Mouse (Mus musculus) limb, embryonic 11.5 days (tissue): Measurements from ENCODE around the gene Fcho2. TPM values are rescaled to one million over a fixed set of nuclear protein-coding genes. Genes with fewer than 3 reads are reported as not detected.

Source experiments
- ATAC-seq: fragments of 200-750 bp; cut with Nextera tagmentation; 2 replicates; pipeline ENCODE4 v1.8.0; 2017; ENCODE audit warnings: low read depth; ENCODE audit not compliant: insufficient number of reproducible peaks, low FRiP score, low TSS enrichment
- DNase-seq: peaks from one replicate; pipeline ENCODE4 v3.0.0-alpha.2; 2015; ENCODE audit warnings: low spot score
- H3K27ac ChIP-seq: fragments of 300-500 bp; sonication (generic); replicated peaks from 2 replicates; pipeline ENCODE4 v1.5.1; 2014; ENCODE audit warnings: low read depth, mild to moderate bottlenecking, low read length
- H3K27me3 ChIP-seq: fragments of 300-500 bp; sonication (generic); 2 replicates; pipeline ENCODE4 v1.6.1; 2014; ENCODE audit warnings: mild to moderate bottlenecking, low read length, mixed read lengths; ENCODE audit not compliant: control insufficient read depth, insufficient read depth
- H3K36me3 ChIP-seq: fragments of 300-500 bp; sonication (generic); 2 replicates; pipeline ENCODE4 v1.6.1; 2014; ENCODE audit warnings: mild to moderate bottlenecking, low read length, moderate library complexity, mixed read lengths; ENCODE audit not compliant: control insufficient read depth, insufficient read depth
- H3K4me1 ChIP-seq: fragments of 300-500 bp; sonication (generic); 2 replicates; pipeline ENCODE4 v1.6.1; 2014; ENCODE audit warnings: low read length, mixed read lengths; ENCODE audit not compliant: control insufficient read depth, insufficient read depth
- H3K4me2 ChIP-seq: fragments of 300-500 bp; sonication (generic); 2 replicates; pipeline ENCODE4 v1.6.1; 2014; ENCODE audit warnings: low read depth, mild to moderate bottlenecking, moderate library complexity; ENCODE audit not compliant: severe bottlenecking
- H3K4me3 ChIP-seq: fragments of 300-500 bp; sonication (generic); 2 replicates; pipeline ENCODE4 v1.5.1; 2014; ENCODE audit warnings: low read depth, low read length
- H3K9ac ChIP-seq: fragments of 300-500 bp; sonication (generic); 2 replicates; pipeline ENCODE4 v1.6.1; 2014; ENCODE audit warnings: mild to moderate bottlenecking, low read length
- H3K9me3 ChIP-seq: fragments of 300-500 bp; sonication (generic); 2 replicates; pipeline ENCODE4 v1.6.1; 2016; ENCODE audit warnings: low read length; ENCODE audit not compliant: control insufficient read depth
- WGBS: fragments of 180-500 bp; shearing (Covaris S2); extraction: QIAGEN DNeasy Blood & Tissue Kit; methylation state at CpG from one replicate; pipeline ENCODE4 v1.1.7; 2014; 5-methylcytosine and 5-hydroxymethylcytosine counted together
- polyA plus RNA-seq: library from polyadenylated mRNA; unstranded; fragments of >200 nt; fragmentation: Nextera tagmentation; extraction: Ambion mirVana; gene quantifications from 2 replicates; pipeline ENCODE4 v1.2.1, GENCODE M21; 2014

The Fcho2 gene
- polyA plus RNA-seq, 1 experiment from 2014 or later, result 29.3 TPM

DNA sequence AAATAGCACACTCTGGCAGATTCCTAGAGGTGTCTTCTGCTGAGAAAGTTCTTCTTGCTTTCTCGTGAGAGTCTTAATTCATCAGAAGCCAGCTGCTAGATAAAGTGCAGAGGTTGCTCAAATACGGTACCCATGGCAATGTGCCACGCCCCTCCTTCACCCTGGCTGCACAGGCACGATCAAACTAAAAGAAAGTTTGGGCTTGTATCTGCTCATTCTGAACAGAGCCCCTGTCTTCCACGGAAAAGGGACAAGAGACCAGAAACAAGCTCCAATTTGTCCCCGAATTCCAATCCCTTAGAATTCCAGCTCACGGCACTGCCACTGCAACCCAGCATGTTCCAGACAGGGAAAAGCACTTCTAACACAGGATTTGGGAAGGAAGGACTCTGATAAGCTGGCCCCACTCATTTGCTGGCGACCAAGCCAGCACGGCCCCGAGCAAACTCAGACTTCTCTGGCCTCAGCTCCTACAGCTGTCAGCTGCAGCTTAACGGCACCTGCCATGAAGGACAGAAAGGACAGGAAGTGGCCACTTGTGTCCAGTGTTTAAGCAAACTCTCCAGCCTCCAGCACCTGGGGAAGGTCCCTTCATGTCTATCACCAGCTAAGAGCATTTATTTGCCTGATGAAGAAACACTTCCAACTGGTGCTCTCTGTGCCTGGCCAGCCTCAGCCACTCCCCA, 125.5 kb downstream of the Fcho2 start:
- no peak for DNase-seq
- 75% methylated on average over 11 of the region's 11 CpGs for WGBS
- Histone ChIP-seq H3K4me1 (0 out of 2 replicates have a peak, but pooled peaks cover 2% of the 10 kb centered on the region), H3K9ac (no peak overlapping the region), H3K9me3 (no peaks in the 10 kb centered on the region), H3K27ac (no peak overlapping the region), H3K4me2 (no peak overlapping the region), H3K4me3 (no peak overlapping the region), H3K27me3 (peaks cover 15% of the 10 kb centered on the region), H3K36me3 (no peaks in the 10 kb centered on the region)
- no peak for ATAC-seq

DNA sequence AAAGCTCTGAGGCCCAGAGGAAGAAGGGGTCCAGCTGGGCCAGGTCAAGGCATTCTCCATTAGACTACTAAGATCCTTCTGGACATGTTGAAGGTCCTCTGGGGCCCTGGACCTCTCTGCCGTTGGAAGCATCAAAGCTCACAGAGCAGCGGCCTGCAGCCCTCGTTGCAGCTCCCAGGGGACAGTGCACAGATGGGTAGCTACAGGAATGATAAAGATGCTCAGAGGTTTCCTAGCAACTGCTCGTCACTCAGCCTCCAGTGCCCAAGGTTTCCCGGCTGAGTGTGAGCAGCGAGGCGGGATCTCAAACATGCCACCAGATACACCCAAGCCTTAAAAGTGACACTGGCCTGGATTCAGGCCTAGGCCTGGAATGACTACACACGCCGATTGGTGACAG, 127.3 kb downstream of the Fcho2 start:
- no peak overlapping the region for H3K4me3 ChIP-seq
- no peak overlapping the region for H3K27ac ChIP-seq
- H3K4me1 ChIP-seq, result no peaks in the 10 kb centered on the region
- DNase-seq, result no peak
- no peaks in the 10 kb centered on the region for H3K9me3 ChIP-seq
- H3K9ac ChIP-seq, result no peak overlapping the region
- 72% methylated on average over 9 of the region's 9 CpGs for WGBS
- no peak overlapping the region for H3K4me2 ChIP-seq
- no peaks in the 10 kb centered on the region for H3K36me3 ChIP-seq
- no peak for ATAC-seq
- no peaks in the 10 kb centered on the region for H3K27me3 ChIP-seq

DNA sequence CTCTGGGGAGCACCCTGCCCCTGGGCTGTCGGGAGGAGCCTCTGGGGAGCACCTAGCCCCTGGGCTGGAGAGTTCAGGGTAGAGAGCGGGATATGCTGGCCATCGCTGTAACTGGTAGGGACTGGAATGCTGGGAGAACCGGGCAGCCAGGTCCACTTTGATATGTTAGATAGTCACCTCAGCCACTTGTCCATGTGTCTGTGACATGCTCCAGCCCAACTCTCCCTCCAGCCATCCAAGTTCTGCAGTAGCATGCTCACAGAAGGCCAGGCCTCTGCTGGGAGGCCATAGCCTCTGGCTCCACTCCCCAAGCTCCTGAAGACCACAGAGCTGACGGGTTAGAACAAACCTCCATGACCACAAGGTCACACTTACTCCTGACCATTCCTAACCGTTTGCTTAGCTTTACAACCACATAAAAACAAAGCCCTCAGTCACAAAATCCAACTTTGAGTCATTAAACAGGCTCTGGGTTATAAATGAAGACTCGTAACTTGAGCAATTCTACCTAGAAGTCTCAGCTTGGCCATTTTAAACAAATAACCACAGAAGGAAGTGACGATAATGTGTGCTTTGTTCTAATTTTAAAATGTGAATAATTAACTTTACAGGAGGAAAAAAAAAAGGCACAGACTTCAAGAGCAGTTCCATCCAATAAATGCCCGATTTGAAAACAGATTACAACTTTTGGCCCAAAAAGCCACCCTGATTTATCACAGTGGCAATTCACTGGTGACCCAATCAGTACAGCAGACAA, 130.9 kb downstream of the Fcho2 start:
- 43% methylated on average over 9 of the region's 9 CpGs for WGBS
- no peaks in the 10 kb centered on the region for H3K9me3 ChIP-seq
- H3K27me3 ChIP-seq, result 0 out of 2 replicates have a peak, but pooled peaks cover 2% of the 10 kb centered on the region
- ATAC-seq (peak; percentile 57; the same call in 1 of the 2 replicates), DNase-seq (peak; percentile 34)
- H3K4me1 ChIP-seq, result 0 out of 2 replicates have a peak, but pooled peaks cover 4% of the 10 kb centered on the region
- no peak overlapping the region for H3K9ac ChIP-seq
- no peak overlapping the region for H3K4me2 ChIP-seq
- H3K4me3 ChIP-seq, result no peak overlapping the region
- H3K27ac ChIP-seq, result no peak overlapping the region
- no peaks in the 10 kb centered on the region for H3K36me3 ChIP-seq

DNA sequence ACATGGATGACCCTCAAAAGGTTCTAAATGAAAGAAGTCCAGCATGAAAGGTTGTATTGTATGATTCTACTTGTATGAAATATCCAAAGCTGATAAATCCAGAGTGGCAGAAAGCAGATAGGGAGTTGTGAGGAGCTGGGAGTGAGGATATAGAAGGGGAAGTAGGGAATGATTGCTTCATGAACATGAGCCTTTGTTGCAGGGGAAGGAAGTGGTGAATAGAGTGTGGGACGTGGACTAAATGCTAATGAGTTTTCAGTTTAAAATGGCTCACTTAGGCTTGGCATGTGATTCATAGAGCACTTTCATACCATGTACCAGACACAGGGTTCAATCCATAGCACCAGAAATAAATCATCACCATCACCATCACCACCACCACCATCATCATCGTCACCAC, 131.8 kb downstream of the Fcho2 start:
- H3K4me3 ChIP-seq, result no peak overlapping the region
- no peaks in the 10 kb centered on the region for H3K9me3 ChIP-seq
- H3K27ac ChIP-seq, result no peak overlapping the region
- no peak overlapping the region for H3K4me2 ChIP-seq
- H3K36me3 ChIP-seq, result no peaks in the 10 kb centered on the region
- 94% methylated on average over 2 of the region's 2 CpGs for WGBS
- 0 out of 2 replicates have a peak, but pooled peaks cover 4% of the 10 kb centered on the region for H3K4me1 ChIP-seq
- ATAC-seq, result no peak
- DNase-seq, result no peak
- H3K27me3 ChIP-seq, result 0 out of 2 replicates have a peak, but pooled peaks cover 2% of the 10 kb centered on the region
- H3K9ac ChIP-seq, result no peak overlapping the region

DNA sequence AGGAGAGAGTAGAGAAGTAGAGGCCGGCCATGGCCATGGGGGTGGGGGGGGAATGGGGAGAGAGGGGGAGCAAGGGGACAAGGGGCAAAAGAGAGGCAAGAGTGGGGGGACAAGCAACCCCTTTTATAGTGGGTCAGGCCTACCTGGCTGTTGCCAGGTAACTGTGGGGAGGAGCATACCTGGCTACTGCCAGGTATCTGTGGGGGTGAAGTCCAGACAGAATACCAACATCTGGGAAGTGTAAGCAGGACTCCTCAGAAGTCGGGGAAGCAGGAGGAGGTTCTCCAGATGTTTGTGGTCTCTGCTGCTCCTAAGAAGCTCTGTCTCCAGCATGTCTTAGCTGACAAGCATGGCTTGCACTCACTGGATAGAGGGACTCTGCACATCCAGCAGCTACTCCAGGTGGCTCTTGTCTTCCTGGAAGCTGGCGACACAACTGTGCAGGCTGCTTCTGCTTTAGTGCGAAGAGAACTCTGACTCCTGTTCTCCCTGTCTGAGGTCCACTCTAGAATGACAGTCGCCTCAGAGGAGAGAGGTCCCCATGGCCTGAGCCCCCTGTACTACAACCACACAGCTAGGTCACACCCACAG, 134.7 kb downstream of the Fcho2 start:
- H3K36me3 ChIP-seq, result no peaks in the 10 kb centered on the region
- H3K4me1 ChIP-seq, result 0 out of 2 replicates have a peak, but pooled peaks cover 4% of the 10 kb centered on the region
- H3K27me3 ChIP-seq, result 0 out of 2 replicates have a peak, but pooled peaks cover 2% of the 10 kb centered on the region
- DNase-seq (no peak), ATAC-seq (no peak)
- H3K4me2 ChIP-seq, result no peak overlapping the region
- no peak overlapping the region for H3K27ac ChIP-seq
- H3K4me3 ChIP-seq, result no peak overlapping the region
- no peak overlapping the region for H3K9ac ChIP-seq
- WGBS, result 80% methylated on average over 5 of the region's 5 CpGs
- no peaks in the 10 kb centered on the region for H3K9me3 ChIP-seq

DNA sequence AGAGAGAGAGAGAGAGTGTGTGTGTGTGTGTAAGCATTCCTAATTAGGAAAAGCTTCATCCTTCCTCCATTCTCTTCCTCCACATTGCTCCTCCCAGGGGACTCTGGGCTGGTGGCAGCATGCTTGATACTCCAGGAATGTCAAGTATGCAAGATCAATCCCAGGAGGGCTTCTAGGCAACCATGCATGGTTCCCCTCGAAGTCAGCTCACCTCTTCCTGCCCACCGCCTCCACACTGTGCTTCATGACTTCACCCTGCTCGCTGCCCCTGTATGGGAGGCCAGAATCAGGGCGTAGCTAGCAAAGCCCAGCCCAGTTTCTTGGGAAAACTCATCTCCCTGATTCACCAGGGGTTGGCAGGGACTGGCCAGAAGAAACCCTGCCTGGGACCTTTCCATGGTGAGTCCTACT, 135.6 kb downstream of the Fcho2 start:
- ATAC-seq, result no peak
- WGBS, result 47% methylated on average over 4 of the region's 4 CpGs
- no peaks in the 10 kb centered on the region for H3K36me3 ChIP-seq

DNA sequence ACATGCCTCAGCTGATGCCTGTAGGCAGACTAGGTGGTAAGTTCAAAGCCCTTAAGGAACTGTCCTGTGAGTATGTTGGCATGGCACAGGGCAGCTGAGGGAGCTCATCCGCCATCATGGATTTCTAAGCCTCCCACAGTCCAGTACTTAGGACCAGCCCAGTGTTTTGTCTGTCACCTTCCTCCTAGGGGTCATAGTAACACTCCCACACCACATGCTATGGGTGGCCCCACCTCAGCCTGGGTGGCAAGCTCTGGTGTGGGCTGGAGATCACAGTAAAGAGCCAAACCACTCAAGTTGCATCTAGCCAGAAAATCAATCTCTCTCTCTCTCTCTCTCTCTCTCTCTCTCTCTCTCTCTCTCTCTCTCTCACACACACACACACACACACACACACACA, 136.0 kb downstream of the Fcho2 start:
- Histone ChIP-seq H3K27ac (no peak overlapping the region), H3K9ac (no peak overlapping the region), H3K27me3 (0 out of 2 replicates have a peak, but pooled peaks cover 2% of the 10 kb centered on the region), H3K4me3 (no peak overlapping the region), H3K4me2 (no peak overlapping the region), H3K9me3 (no peaks in the 10 kb centered on the region), H3K4me1 (0 out of 2 replicates have a peak, but pooled peaks cover 4% of the 10 kb centered on the region), H3K36me3 (no peaks in the 10 kb centered on the region)
- 96% methylated on average over 1 of the region's 1 CpGs for WGBS
- DNase-seq, result no peak
- ATAC-seq, result no peak

More for the DNA sequence above, 135.6 kb downstream of the Fcho2 start:
- Histone ChIP-seq H3K9ac (no peak overlapping the region), H3K4me3 (no peak overlapping the region), H3K27ac (no peak overlapping the region), H3K27me3 (0 out of 2 replicates have a peak, but pooled peaks cover 2% of the 10 kb centered on the region), H3K4me1 (0 out of 2 replicates have a peak, but pooled peaks cover 4% of the 10 kb centered on the region), H3K9me3 (no peaks in the 10 kb centered on the region), H3K4me2 (no peak overlapping the region)
- no peak for DNase-seq

DNA sequence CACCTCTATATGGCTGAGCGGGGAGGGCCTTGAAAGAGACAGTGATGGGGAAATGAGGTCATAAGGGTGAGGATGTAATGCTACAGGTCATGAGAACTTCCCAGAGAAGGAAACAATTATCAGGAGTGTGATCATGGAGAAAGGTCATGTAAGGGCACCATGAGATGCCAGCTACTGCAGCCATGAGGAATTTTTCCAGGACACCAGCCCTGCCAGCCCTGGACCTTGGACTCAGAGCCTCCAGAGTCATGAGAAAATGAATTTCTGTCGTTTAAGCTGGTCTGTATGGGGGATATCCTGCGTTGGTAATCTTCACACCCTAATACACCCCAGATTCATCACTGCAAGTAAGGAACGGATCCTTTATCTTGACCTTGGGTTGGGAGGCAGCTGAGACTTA, 141.3 kb downstream of the Fcho2 start:
- Histone ChIP-seq H3K4me3 (no peak overlapping the region), H3K27me3 (no peaks in the 10 kb centered on the region), H3K36me3 (no peaks in the 10 kb centered on the region), H3K9me3 (no peaks in the 10 kb centered on the region), H3K27ac (no peak overlapping the region), H3K4me2 (no peak overlapping the region), H3K9ac (no peak overlapping the region), H3K4me1 (no peaks in the 10 kb centered on the region)
- ATAC-seq (no peak), DNase-seq (no peak)
- 83% methylated on average over 4 of the region's 4 CpGs for WGBS
